Mouse (Mus musculus): ENCODE data around the gene Gnptab.

GRCm38 (mm10) chr10:88417686-88418085 is 38.8 kb downstream of the Gnptab start:
- TF ChIP-seq CTCF (IDR thresholded peaks at IDR 0.05; ENCODE audit: low read depth, low read length) (no peak), POLR2A (IDR thresholded peaks at IDR 0.05; ENCODE audit: extremely low read depth, insufficient read depth, low read length) (no peak)
